Mouse (Mus musculus): Measurements from ENCODE around the gene Orai2.
"Not testable (repeated sequence)": the region's sequence is repeated elsewhere in the genome, so short reads cannot be mapped to it uniquely, and the experiment has no call there.

The Orai2 gene

GRCm38 (mm10) chr5:136173606-136174463 lies 3.3 kb upstream of the Orai2 start:
- DNase-seq (ENCODE audit: low read depth, low spot score): peak; percentile 48

GRCm38 (mm10) chr5:136172939-136173338 lies 2.4 kb upstream of the Orai2 start:
- DNase-seq (ENCODE audit: low read depth, low spot score): no peak

GRCm38 (mm10) chr5:136171363-136172341 lies 1.1 kb upstream of the Orai2 start:
- peak; percentile 85 for DNase-seq (ENCODE audit: low read depth, low spot score)

GRCm38 (mm10) chr5:136169626-136170511 lies 644 bp downstream of the Orai2 start:
- peak; percentile 81 for DNase-seq (ENCODE audit: low read depth, low spot score)

- DNase-seq (ENCODE audit: low read depth, low spot score): peak; percentile 34
Observed at GRCm38 (mm10) chr5:136168071-136168470, 2.4 kb downstream of the Orai2 start.

GRCm38 (mm10) chr5:136167296-136167695 lies 3.2 kb downstream of the Orai2 start:
- DNase-seq (ENCODE audit: low read depth, low spot score): no peak

GRCm38 (mm10) chr5:136165246-136165645 lies 5.3 kb downstream of the Orai2 start:
- DNase-seq (ENCODE audit: low read depth, low spot score): no peak

GRCm38 (mm10) chr5:136163807-136164474 lies 6.6 kb downstream of the Orai2 start:
- no peak for DNase-seq (ENCODE audit: low read depth, low spot score)

GRCm38 (mm10) chr5:136160084-136160483 lies 10.4 kb downstream of the Orai2 start:
- DNase-seq (ENCODE audit: low read depth, low spot score): not testable (repeated sequence)

GRCm38 (mm10) chr5:136155399-136155798 lies 15.1 kb downstream of the Orai2 start:
- DNase-seq (ENCODE audit: low read depth, low spot score): no peak

GRCm38 (mm10) chr5:136152365-136152764 lies 18.1 kb downstream of the Orai2 start:
- DNase-seq (ENCODE audit: low read depth, low spot score): no peak

- DNase-seq (ENCODE audit: low read depth, low spot score): peak; percentile 67
Observed at GRCm38 (mm10) chr5:136149134-136149576, 21.4 kb downstream of the Orai2 start.

GRCm38 (mm10) chr5:136147704-136148103 lies 22.8 kb downstream of the Orai2 start:
- DNase-seq (ENCODE audit: low read depth, low spot score): no peak

GRCm38 (mm10) chr5:136146936-136147335 lies 23.6 kb downstream of the Orai2 start:
- DNase-seq (ENCODE audit: low read depth, low spot score): peak; percentile 19

GRCm38 (mm10) chr5:136144606-136145430 lies 25.7 kb downstream of the Orai2 start:
- DNase-seq (ENCODE audit: low read depth, low spot score): no peak

- peak; percentile 36 for DNase-seq (ENCODE audit: low read depth, low spot score)
Observed at GRCm38 (mm10) chr5:136143161-136143755, 27.3 kb downstream of the Orai2 start.

- peak; percentile 49 for DNase-seq (ENCODE audit: low read depth, low spot score)
Observed at GRCm38 (mm10) chr5:136142746-136143145, 27.8 kb downstream of the Orai2 start.

GRCm38 (mm10) chr5:136140057-136140482 lies 30.4 kb downstream of the Orai2 start:
- no peak for DNase-seq (ENCODE audit: low read depth, low spot score)

GRCm38 (mm10) chr5:136139393-136139792 lies 31.1 kb downstream of the Orai2 start:
- no peak for DNase-seq (ENCODE audit: low read depth, low spot score)

All from A20 (cell line).